Mouse (Mus musculus) adrenal gland, postnatal 14 days (tissue): ENCODE measurements around the gene Atg4b. TPM values are rescaled to one million over a fixed set of nuclear protein-coding genes. Genes with fewer than 3 reads are reported as not detected.
"Not testable (repeated sequence)": the region's sequence is repeated elsewhere in the genome, so short reads cannot be mapped to it uniquely, and the experiment has no call there.

Experiments used
- DNase-seq: peaks from one replicate; pipeline ENCODE4 v3.0.0; 2021; ENCODE audit warnings: mixed read lengths
- total RNA-seq: library from RNA; stranded (reverse); gene quantifications from 2 replicates; pipeline ENCODE4 v1.2.3, GENCODE M21; 2021

Gene Atg4b
- total RNA-seq, 1 experiment from 2014 or later = 69.4 TPM

- peak; percentile 33 for DNase-seq
These were observed 67.4 kb downstream of the Atg4b start for GRCm38 (mm10) chr1:93818722-93819121.

GRCm38 (mm10) chr1:93823796-93824495 is 72.6 kb downstream of the Atg4b start:
- DNase-seq = no peak

GRCm38 (mm10) chr1:93824609-93825008 is 73.3 kb downstream of the Atg4b start, which contains the start of gene D2hgdh:
Gene D2hgdh (plus strand): TSS chr1:93824909.
- DNase-seq = no peak

GRCm38 (mm10) chr1:93825105-93825674 is 73.9 kb downstream of the Atg4b start:
- peak; percentile 96 for DNase-seq

GRCm38 (mm10) chr1:93825771-93826539 is 74.7 kb downstream of the Atg4b start:
- DNase-seq = peak; percentile 29

GRCm38 (mm10) chr1:93826540-93826835 is 75.2 kb downstream of the Atg4b start:
- no peak for DNase-seq

- peak; percentile 33 for DNase-seq
These were observed 81.6 kb downstream of the Atg4b start for GRCm38 (mm10) chr1:93832754-93833360.

- DNase-seq = no peak
These were observed 83.4 kb downstream of the Atg4b start for GRCm38 (mm10) chr1:93834671-93835150.

- no peak for DNase-seq
These were observed 83.9 kb downstream of the Atg4b start for GRCm38 (mm10) chr1:93835211-93835610.

- DNase-seq = no peak
These were observed 84.7 kb downstream of the Atg4b start for GRCm38 (mm10) chr1:93835876-93836531.

GRCm38 (mm10) chr1:93836532-93836913 is 85.2 kb downstream of the Atg4b start:
- DNase-seq = no peak

GRCm38 (mm10) chr1:93837335-93837734 is 86.0 kb downstream of the Atg4b start:
- no peak for DNase-seq

GRCm38 (mm10) chr1:93838569-93838968 is 87.3 kb downstream of the Atg4b start:
- DNase-seq = not testable (repeated sequence)

Other genes starting within 250 kb of the Atg4b start
- gene Farp2, start 239.4 kb upstream of the Atg4b start, total RNA-seq = 17.3 and 19.5 TPM in 2 replicates
- gene Stk25, start 92.8 kb upstream of the Atg4b start, total RNA-seq = 101 and 103 TPM in 2 replicates
- 9.9 and 12.2 TPM in 2 replicates for gene Bok, start 65.8 kb upstream of the Atg4b start, total RNA-seq
- gene Thap4, start 3.4 kb downstream of the Atg4b start, total RNA-seq = 42.6 and 45.8 TPM in 2 replicates
- gene Dtymk, start 50.4 kb downstream of the Atg4b start, total RNA-seq = 70.1 and 70.7 TPM in 2 replicates
- 15.2 and 17.3 TPM in 2 replicates for gene Ing5, start 52.5 kb downstream of the Atg4b start, total RNA-seq
- gene D2hgdh, start 73.4 kb downstream of the Atg4b start, total RNA-seq = 39.7 and 45.1 TPM in 2 replicates
- gene Gal3st2, start 109.8 kb downstream of the Atg4b start, total RNA-seq = 0.60 TPM in 1 of 2 replicates, not detected in the other
- 0.26 and 1.2 TPM in 2 replicates for gene Gal3st2b, start 166.8 kb downstream of the Atg4b start, total RNA-seq
- 0.11 and 0.19 TPM in 2 replicates for gene Gal3st2c, start 239.0 kb downstream of the Atg4b start, total RNA-seq